Comparison of ENCODE assay signal across 8 mouse cellular contexts in genomic region chr19:7160151-7160906, GRCm38 (mm10). TPM values are rescaled to one million over a fixed set of nuclear protein-coding genes. Genes with fewer than 3 reads are reported as not detected.
DNase-seq lines count a peak whose midpoint lies in the region; ATAC-seq and TF ChIP-seq lines count a peak whose summit lies in the region.

No protein-coding gene starts in this region.

- H3K79me2 ChIP-seq in C2C12 (ENCODE audit: control insufficient read depth, insufficient read depth): no peaks in the 10 kb centered on the region

- 4% methylated on average over 14 of the region's 14 CpGs for WGBS in embryonic facial prominence, embryonic 11.5 days
- WGBS in lung, embryonic 16.5 days: 5% methylated on average over 14 of the region's 14 CpGs

- H3K4me3 ChIP-seq in C2C12 (ENCODE audit: insufficient read depth, poor library complexity, severe bottlenecking): no peak overlapping the region
- no peak overlapping the region for H3K4me3 ChIP-seq in embryonic facial prominence, embryonic 11.5 days (ENCODE audit: low read depth, low read length)
- H3K4me3 ChIP-seq in lung, embryonic 16.5 days (ENCODE audit: low read length): no peak overlapping the region

- peak overlapping the region; percentile 1; the same call in 1 of the 2 replicates for H3K9ac ChIP-seq in embryonic facial prominence, embryonic 11.5 days (replicated peaks; ENCODE audit: low read length)
- H3K9ac ChIP-seq in lung, embryonic 16.5 days (ENCODE audit: low read length): peak overlapping the region; percentile 4; the same call in 1 of the 2 replicates

- peaks cover 10% of the 10 kb centered on the region for H3K4me1 ChIP-seq in embryonic facial prominence, embryonic 11.5 days (ENCODE audit: control insufficient read depth, insufficient read depth, low read length)
- peaks cover 17% of the 10 kb centered on the region for H3K4me1 ChIP-seq in lung, embryonic 16.5 days (replicated peaks; ENCODE audit: control insufficient read depth, insufficient read depth, low read length)

- no peak overlapping the region for H3K27ac ChIP-seq in embryonic facial prominence, embryonic 11.5 days (replicated peaks; ENCODE audit: low read depth, low read length)
- no peak overlapping the region for H3K27ac ChIP-seq in lung, embryonic 16.5 days (ENCODE audit: low read length)

- no peaks in the 10 kb centered on the region for H3K79me3 ChIP-seq in C2C12 (ENCODE audit: low read depth)

- H3K4me2 ChIP-seq in embryonic facial prominence, embryonic 11.5 days (ENCODE audit: low read depth, low read length): no peak overlapping the region
- peak overlapping the region; percentile 6; the same call in 1 of the 2 replicates for H3K4me2 ChIP-seq in lung, embryonic 16.5 days (ENCODE audit: low read depth, low read length)

- no peak overlapping the region for H3ac ChIP-seq in C2C12 (ENCODE audit: control insufficient read depth, insufficient read length, low read depth)

- peak; percentile 84 for TF ChIP-seq CTCF in C2C12 (IDR thresholded peaks at IDR 0.05; ENCODE audit: control insufficient read depth, insufficient read depth, insufficient read length)

- no peaks in the 10 kb centered on the region for H3K36me3 ChIP-seq in C2C12 (ENCODE audit: control insufficient read depth, insufficient read depth)
- H3K36me3 ChIP-seq in embryonic facial prominence, embryonic 11.5 days (replicated peaks; ENCODE audit: control insufficient read depth, insufficient read depth, low read depth, low read length): no peaks in the 10 kb centered on the region
- H3K36me3 ChIP-seq in lung, embryonic 16.5 days (ENCODE audit: control insufficient read depth, insufficient read depth, low read length): no peaks in the 10 kb centered on the region
- no peaks in the 10 kb centered on the region for H3K36me3 ChIP-seq in splenic B cell, adult 2 months (ENCODE audit: control insufficient read depth, insufficient read depth, low read length, poor library complexity, severe bottlenecking)

- ATAC-seq in frontal cortex, adult (ENCODE audit: low TSS enrichment): peak; percentile 47; the same call in 1 of the 2 replicates
- peak; percentile 51; the same call in 1 of the 2 replicates for ATAC-seq in embryonic facial prominence, embryonic 11.5 days (replicated peaks; ENCODE audit: insufficient number of reproducible peaks, low FRiP score, low TSS enrichment, low read depth)
- ATAC-seq in lung, embryonic 16.5 days (ENCODE audit: low read depth): peak; percentile 66

- H3K9me3 ChIP-seq in embryonic facial prominence, embryonic 11.5 days (replicated peaks; ENCODE audit: control insufficient read depth, low read length): no peaks in the 10 kb centered on the region
- H3K9me3 ChIP-seq in lung, embryonic 16.5 days (ENCODE audit: control insufficient read depth, low read length): no peaks in the 10 kb centered on the region

- DNase-seq in frontal cortex, postnatal 36 days (ENCODE audit: low spot score in 2 of 2): no peak
- DNase-seq in embryonic facial prominence, embryonic 11.5 days (ENCODE audit: low spot score): peak; percentile 72
- DNase-seq in kidney, adult 11 months: peak; percentile 82
- peak; percentile 31 for DNase-seq in splenic B cell, adult 2 months (ENCODE audit: low read depth, low spot score)
- no peak for DNase-seq in urinary bladder, postnatal 14 days (ENCODE audit: low spot score)

- peaks cover 8% of the 10 kb centered on the region for H3K27me3 ChIP-seq in C2C12 (ENCODE audit: control insufficient read depth, insufficient read depth, insufficient read length)
- H3K27me3 ChIP-seq in embryonic facial prominence, embryonic 11.5 days (ENCODE audit: control insufficient read depth, insufficient read depth, low read length): peaks cover 24% of the 10 kb centered on the region
- peaks cover 22% of the 10 kb centered on the region for H3K27me3 ChIP-seq in lung, embryonic 16.5 days (ENCODE audit: control insufficient read depth, insufficient read depth, low read depth, low read length)
- H3K27me3 ChIP-seq in splenic B cell, adult 2 months (ENCODE audit: control insufficient read depth, insufficient read depth, low read length, poor library complexity, severe bottlenecking): no peaks in the 10 kb centered on the region; the same call in 1 of the 2 replicates

TF ChIP-seq in C2C12, 6 proteins besides CTCF, POLR2A, EP300 and RAD21:
- TF ChIP-seq MAX (IDR thresholded peaks at IDR 0.05) (no peak), MYOG (IDR thresholded peaks at IDR 0.05; ENCODE audit: control insufficient read depth, extremely low read depth, insufficient read length) (no peak), CEBPB (IDR thresholded peaks at IDR 0.05; ENCODE audit: low read depth) (no peak), MYOD1 (IDR thresholded peaks at IDR 0.05; ENCODE audit: control insufficient read depth, insufficient read length, low read depth) (no peak), FOSL1 (IDR thresholded peaks at IDR 0.05; ENCODE audit: insufficient read depth, low read length, poor library complexity, severe bottlenecking) (no peak), USF1 (IDR thresholded peaks at IDR 0.05; ENCODE audit: low read depth) (no peak)
TF ChIP-seq in C2C12: peak in this region for 0.

RNA-seq across cellular contexts. Expression of gene Otub1, which starts 45.8 kb away (rescaled TPM):
- polyA plus RNA-seq in C2C12 (2012; fragmentation: generic; extraction: Trizol): 121 TPM
- polyA plus RNA-seq in embryonic facial prominence, embryonic 11.5 days (2014; fragmentation: Nextera tagmentation; extraction: Ambion mirVana): 217 and 252 TPM in 2 replicates
- polyA plus RNA-seq in lung, embryonic 16.5 days (2015; fragmentation: Nextera tagmentation; extraction: Ambion mirVana): 176 and 187 TPM in 2 replicates

RNA-seq across cellular contexts. Expression of gene Flrt1, which starts 54.8 kb away (rescaled TPM):
- polyA plus RNA-seq in C2C12 (2012; fragmentation: generic; extraction: Trizol): 0.08 TPM
- polyA plus RNA-seq in embryonic facial prominence, embryonic 11.5 days (2014; fragmentation: Nextera tagmentation; extraction: Ambion mirVana): 3.0 and 4.4 TPM in 2 replicates
- 0.99 and 1.1 TPM in 2 replicates for polyA plus RNA-seq in lung, embryonic 16.5 days (2015; fragmentation: Nextera tagmentation; extraction: Ambion mirVana)

RNA-seq across cellular contexts. Expression of gene Cox8a, which starts 57.1 kb away (rescaled TPM):
- 960 TPM for polyA plus RNA-seq in C2C12 (2012; fragmentation: generic; extraction: Trizol)
- 741 and 769 TPM in 2 replicates for polyA plus RNA-seq in embryonic facial prominence, embryonic 11.5 days (2014; fragmentation: Nextera tagmentation; extraction: Ambion mirVana)
- polyA plus RNA-seq in lung, embryonic 16.5 days (2015; fragmentation: Nextera tagmentation; extraction: Ambion mirVana): 899 and 904 TPM in 2 replicates

Comparison
In these comparisons a context has a peak if more than half of its experiments do, and no peak if none do; other contexts are left out.
1. DNase-seq: peak in embryonic facial prominence, embryonic 11.5 days (single experiment), kidney, adult 11 months (single experiment) and splenic B cell, adult 2 months (single experiment); none in frontal cortex, postnatal 36 days (0 of 2) and urinary bladder, postnatal 14 days (single experiment).
2. Peak in every context shown above with its lines, with median percentiles within 50 percentile points of each other: ATAC-seq.